Mouse (Mus musculus): ENCODE measurements around the gene Chtf18. TPM values are rescaled to one million over a fixed set of nuclear protein-coding genes. Genes with fewer than 3 reads are reported as not detected.
A peak's percentile ranks its signal among the peaks of the same experiment; 100 is the strongest.

Chtf18 gene
- 32.0 and 35.6 TPM in 2 replicates for polyA plus RNA-seq (2014; fragmentation: Nextera tagmentation; extraction: Ambion mirVana)

DNA sequence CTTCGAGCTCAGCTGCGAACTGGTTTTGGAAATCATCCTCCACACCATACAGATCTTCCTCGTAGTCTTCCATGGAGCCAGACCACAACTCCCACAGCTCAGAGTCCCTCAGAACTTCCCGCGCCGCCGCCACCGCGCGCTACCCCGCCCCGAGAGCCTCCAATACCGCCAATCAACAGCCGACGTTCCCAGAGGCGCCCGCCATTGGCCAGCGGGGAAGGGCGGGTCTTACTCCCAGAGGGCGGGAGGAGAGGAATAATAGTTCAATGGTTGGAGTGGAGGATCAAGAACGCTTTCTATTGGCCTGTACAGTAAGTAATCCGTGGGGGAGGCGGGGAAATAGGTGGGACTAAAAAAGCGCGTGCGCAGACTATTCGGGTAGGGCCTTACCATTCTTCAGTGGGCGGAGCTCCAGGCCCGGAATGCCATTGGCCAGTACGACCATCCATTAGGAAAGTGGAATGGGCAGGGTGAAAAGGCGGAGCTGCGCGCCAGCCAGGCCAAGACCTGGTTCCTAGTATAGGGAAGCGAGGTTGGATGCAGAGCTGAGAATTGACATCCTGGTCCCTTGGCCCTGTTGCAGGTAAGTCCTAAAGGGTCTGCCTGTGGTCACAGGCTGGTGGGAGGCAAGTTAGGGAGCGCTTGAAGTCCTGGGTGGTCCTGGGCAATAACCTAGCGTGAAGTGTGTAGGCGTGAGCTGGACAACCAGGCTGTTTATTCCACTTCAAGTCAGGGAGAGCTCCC, at the start of gene Chtf18, which contains the start of gene Rpusd1:
Gene Chtf18 (minus strand): TSS at position 155 of the 744 bp plus-strand sequence.
Gene Rpusd1 (plus strand): TSS at position 406 of the 744 bp plus-strand sequence.
- DNase-seq (ENCODE audit: low spot score), result peak; percentile 96
- peak within 1 kb of the TSS; percentile 79 for H3K4me3 ChIP-seq (ENCODE audit: low read depth, low read length)
- peaks cover 18% of the 10 kb centered on the region; the same call in 1 of the 2 replicates for H3K36me3 ChIP-seq (ENCODE audit: control insufficient read depth, insufficient read depth, low read length)
- no peaks in the 10 kb centered on the region for H3K9me3 ChIP-seq (ENCODE audit: control insufficient read depth, low read length)
- H3K9ac ChIP-seq (ENCODE audit: low read depth, low read length), result peak within 1 kb of the TSS; percentile 84
- 1% methylated on average over 37 of the region's 37 CpGs for WGBS
- H3K27ac ChIP-seq (ENCODE audit: low read depth, low read length), result no peak within 1 kb of the TSS
- H3K4me2 ChIP-seq, result peak within 1 kb of the TSS; percentile 85
- ATAC-seq (replicated peaks; ENCODE audit: low FRiP score), result peak; percentile 99
- peaks cover 14% of the 10 kb centered on the region for H3K4me1 ChIP-seq (replicated peaks; ENCODE audit: control insufficient read depth, insufficient read depth, low read length)
- no peaks in the 10 kb centered on the region for H3K27me3 ChIP-seq (replicated peaks; ENCODE audit: control insufficient read depth, insufficient read depth, low read length)

DNA sequence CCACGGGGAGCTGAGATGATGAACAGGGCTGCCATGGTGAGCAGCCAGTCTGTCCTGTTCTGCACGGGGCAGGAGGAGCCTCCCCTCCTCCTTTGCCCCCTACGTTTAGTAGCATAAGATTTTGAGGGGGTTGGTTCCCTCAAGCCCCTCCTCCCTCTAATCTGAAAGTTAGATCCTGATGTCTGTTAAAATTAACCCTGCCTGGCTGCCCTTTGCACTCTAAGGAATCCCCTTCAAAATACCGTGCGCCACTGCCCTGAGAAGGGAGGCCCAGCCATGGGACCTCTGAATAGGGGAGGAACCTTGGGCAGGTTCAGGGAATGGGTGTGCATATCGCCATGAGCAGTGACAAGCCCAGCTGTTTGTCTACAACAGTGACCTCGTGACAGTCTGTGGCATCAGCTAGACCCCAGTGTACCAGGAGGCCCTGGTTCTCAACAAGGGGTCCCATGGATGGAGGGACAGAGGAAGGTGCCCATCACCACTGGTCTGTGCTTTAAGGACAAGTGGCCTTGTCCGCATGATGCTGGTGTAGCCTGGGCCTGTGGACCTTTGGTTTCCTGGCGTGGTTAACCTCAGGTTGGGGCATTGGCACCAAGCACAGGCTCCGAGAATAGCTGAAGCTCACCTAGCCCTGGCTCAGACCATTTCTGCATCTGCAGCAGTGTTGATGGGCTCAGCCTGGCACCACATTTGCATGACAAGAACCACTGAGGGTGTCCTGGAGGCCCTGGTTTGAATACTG, 48.3 kb upstream of the Chtf18 start:
- 0 out of 2 replicates have a peak, but pooled peaks cover 3% of the 10 kb centered on the region for H3K27me3 ChIP-seq (replicated peaks; ENCODE audit: control insufficient read depth, insufficient read depth, low read length)
- peaks cover 10% of the 10 kb centered on the region for H3K4me1 ChIP-seq (replicated peaks; ENCODE audit: control insufficient read depth, insufficient read depth, low read length)
- H3K36me3 ChIP-seq (ENCODE audit: control insufficient read depth, insufficient read depth, low read length), result peaks cover 8% of the 10 kb centered on the region
- no peak for DNase-seq (ENCODE audit: low spot score)
- H3K27ac ChIP-seq (ENCODE audit: low read depth, low read length), result no peak overlapping the region
- no peak overlapping the region for H3K4me3 ChIP-seq (ENCODE audit: low read depth, low read length)
- no peaks in the 10 kb centered on the region for H3K9me3 ChIP-seq (ENCODE audit: control insufficient read depth, low read length)
- H3K4me2 ChIP-seq, result no peak overlapping the region
- no peak for ATAC-seq (replicated peaks; ENCODE audit: low FRiP score)
- H3K9ac ChIP-seq (ENCODE audit: low read depth, low read length), result no peak overlapping the region
- WGBS, result 77% methylated on average over 10 of the region's 10 CpGs

DNA sequence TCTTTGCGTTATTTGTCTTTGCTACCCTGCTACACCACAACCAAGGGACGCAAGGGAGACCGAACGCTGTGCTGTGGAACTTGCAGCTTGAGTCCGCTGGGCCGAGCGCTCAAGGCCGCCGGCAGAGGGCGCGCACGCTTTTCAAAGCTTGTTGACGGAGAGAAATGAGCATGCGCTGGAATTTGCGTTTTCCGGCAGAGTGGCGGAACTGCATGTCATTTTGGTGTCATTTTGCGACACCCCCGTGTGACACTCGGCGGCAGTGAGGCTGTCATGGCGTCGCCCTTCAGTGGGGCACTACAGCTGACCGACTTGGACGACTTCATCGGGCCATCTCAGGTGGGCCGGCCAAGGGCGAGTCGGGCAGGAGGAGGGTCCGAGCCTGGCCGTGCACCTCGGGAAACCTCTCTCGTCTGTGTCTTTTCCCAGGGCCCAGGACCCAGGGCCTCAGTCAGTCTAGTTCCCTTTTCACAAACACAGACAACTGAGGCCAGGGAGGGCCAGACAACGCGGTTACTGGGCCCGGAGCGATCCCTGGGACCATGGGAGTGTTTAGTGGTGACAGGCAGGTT, 46.4 kb upstream of the Chtf18 start, which contains the start of gene Narfl:
Gene Narfl (plus strand): TSS at position 228 of the 572 bp plus-strand sequence.
- peak within 1 kb of the TSS; percentile 71 for H3K4me3 ChIP-seq (ENCODE audit: low read depth, low read length)
- peak; percentile 83 for ATAC-seq (replicated peaks; ENCODE audit: low FRiP score)
- peak; percentile 99 for DNase-seq (ENCODE audit: low spot score)
- peak within 1 kb of the TSS; percentile 75 for H3K9ac ChIP-seq (ENCODE audit: low read depth, low read length)
- WGBS, result under 1% methylated on average over 37 of the region's 37 CpGs
- no peaks in the 10 kb centered on the region for H3K9me3 ChIP-seq (ENCODE audit: control insufficient read depth, low read length)
- H3K27me3 ChIP-seq (replicated peaks; ENCODE audit: control insufficient read depth, insufficient read depth, low read length), result peaks cover 3% of the 10 kb centered on the region; the same call in 1 of the 2 replicates
- peaks cover 10% of the 10 kb centered on the region for H3K4me1 ChIP-seq (replicated peaks; ENCODE audit: control insufficient read depth, insufficient read depth, low read length)
- peak within 1 kb of the TSS; percentile 91 for H3K4me2 ChIP-seq
- H3K27ac ChIP-seq (ENCODE audit: low read depth, low read length), result no peak within 1 kb of the TSS
- peaks cover 5% of the 10 kb centered on the region; the same call in 1 of the 2 replicates for H3K36me3 ChIP-seq (ENCODE audit: control insufficient read depth, insufficient read depth, low read length)

DNA sequence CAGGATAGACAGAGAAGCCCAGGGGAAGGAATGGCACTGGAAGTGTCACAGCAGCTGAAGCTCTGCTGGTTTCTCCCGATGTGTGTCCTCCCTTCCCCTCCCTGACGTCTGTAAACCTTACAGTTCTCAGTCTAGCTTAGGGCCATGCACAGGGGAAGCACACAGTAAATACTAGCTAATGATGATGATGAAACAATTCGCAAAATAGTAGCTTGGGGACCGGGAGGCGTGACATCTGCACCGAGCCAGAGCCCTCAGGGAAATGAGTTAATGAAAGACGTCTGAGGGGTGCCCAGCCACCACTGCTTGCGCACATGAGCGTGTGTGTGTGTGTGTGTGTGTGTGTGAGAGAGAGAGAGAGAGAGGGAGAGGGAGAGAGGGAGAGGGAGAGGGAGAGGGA, 42.1 kb upstream of the Chtf18 start:
- Histone ChIP-seq H3K27ac (ENCODE audit: low read depth, low read length) (no peak overlapping the region), H3K9me3 (ENCODE audit: control insufficient read depth, low read length) (no peaks in the 10 kb centered on the region), H3K4me1 (replicated peaks; ENCODE audit: control insufficient read depth, insufficient read depth, low read length) (peaks cover 6% of the 10 kb centered on the region), H3K4me3 (ENCODE audit: low read depth, low read length) (no peak overlapping the region), H3K9ac (ENCODE audit: low read depth, low read length) (no peak overlapping the region), H3K4me2 (no peak overlapping the region), H3K36me3 (ENCODE audit: control insufficient read depth, insufficient read depth, low read length) (no peaks in the 10 kb centered on the region), H3K27me3 (replicated peaks; ENCODE audit: control insufficient read depth, insufficient read depth, low read length) (peaks cover 6% of the 10 kb centered on the region; the same call in 1 of the 2 replicates)
- 53% methylated on average over 9 of the region's 9 CpGs for WGBS
- ATAC-seq (replicated peaks; ENCODE audit: low FRiP score) (no peak), DNase-seq (ENCODE audit: low spot score) (no peak)

DNA sequence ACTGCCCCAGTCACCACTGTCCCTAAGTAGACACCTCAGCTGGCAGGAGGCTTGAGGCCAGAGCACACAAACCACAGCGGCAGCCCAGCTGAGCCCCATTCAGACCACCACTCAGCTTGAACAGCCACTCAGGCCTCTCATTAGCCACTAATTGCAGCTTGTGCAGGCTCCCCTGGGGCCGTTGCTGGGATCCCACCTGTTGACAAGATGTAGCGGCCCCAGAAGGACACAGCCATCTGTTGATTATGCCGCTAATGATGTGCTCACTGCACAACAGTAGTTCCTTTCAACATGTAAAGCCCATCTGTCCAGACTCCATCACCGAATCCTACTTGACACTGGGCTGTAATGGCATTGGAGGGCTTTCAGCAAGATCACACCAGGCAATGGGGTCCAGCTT, 38.7 kb upstream of the Chtf18 start:
- DNase-seq (ENCODE audit: low spot score), result no peak
- H3K4me2 ChIP-seq, result no peak overlapping the region
- no peak overlapping the region for H3K4me3 ChIP-seq (ENCODE audit: low read depth, low read length)
- H3K27me3 ChIP-seq (replicated peaks; ENCODE audit: control insufficient read depth, insufficient read depth, low read length), result peaks cover 3% of the 10 kb centered on the region; the same call in 1 of the 2 replicates
- H3K36me3 ChIP-seq (ENCODE audit: control insufficient read depth, insufficient read depth, low read length), result no peaks in the 10 kb centered on the region
- no peak overlapping the region for H3K27ac ChIP-seq (ENCODE audit: low read depth, low read length)
- H3K4me1 ChIP-seq (replicated peaks; ENCODE audit: control insufficient read depth, insufficient read depth, low read length), result no peaks in the 10 kb centered on the region
- ATAC-seq (replicated peaks; ENCODE audit: low FRiP score), result no peak
- no peaks in the 10 kb centered on the region for H3K9me3 ChIP-seq (ENCODE audit: control insufficient read depth, low read length)
- H3K9ac ChIP-seq (ENCODE audit: low read depth, low read length), result no peak overlapping the region
- WGBS, result 71% methylated on average over 5 of the region's 5 CpGs

DNA sequence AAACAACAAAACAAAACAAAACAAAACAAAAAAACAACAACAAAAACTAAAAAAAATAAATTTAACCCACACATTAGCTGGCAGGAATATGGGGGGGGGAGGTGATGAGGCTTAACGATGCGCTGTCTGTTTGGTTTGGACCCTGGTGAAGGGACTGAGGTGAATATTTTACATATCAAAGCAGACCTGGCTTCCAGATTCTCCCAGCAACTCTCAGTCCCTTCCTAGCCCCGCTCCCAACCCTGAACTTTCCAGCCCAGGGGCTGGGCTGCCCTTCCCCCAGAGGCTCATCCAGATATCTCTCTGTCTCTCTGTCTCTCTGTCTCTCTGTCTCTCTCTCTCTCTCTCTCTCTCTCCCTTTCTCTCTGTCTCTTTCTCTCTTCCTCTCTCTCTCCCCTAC, 35.4 kb upstream of the Chtf18 start:
- no peak for DNase-seq (ENCODE audit: low spot score)
- Histone ChIP-seq H3K27me3 (replicated peaks; ENCODE audit: control insufficient read depth, insufficient read depth, low read length) (peaks cover 3% of the 10 kb centered on the region; the same call in 1 of the 2 replicates), H3K9ac (ENCODE audit: low read depth, low read length) (no peak overlapping the region), H3K9me3 (ENCODE audit: control insufficient read depth, low read length) (no peaks in the 10 kb centered on the region), H3K4me2 (no peak overlapping the region), H3K4me1 (replicated peaks; ENCODE audit: control insufficient read depth, insufficient read depth, low read length) (no peaks in the 10 kb centered on the region), H3K4me3 (ENCODE audit: low read depth, low read length) (no peak overlapping the region), H3K27ac (ENCODE audit: low read depth, low read length) (no peak overlapping the region), H3K36me3 (ENCODE audit: control insufficient read depth, insufficient read depth, low read length) (no peaks in the 10 kb centered on the region)
- ATAC-seq (replicated peaks; ENCODE audit: low FRiP score), result no peak
- WGBS, result 31% methylated on average over 3 of the region's 3 CpGs

DNA sequence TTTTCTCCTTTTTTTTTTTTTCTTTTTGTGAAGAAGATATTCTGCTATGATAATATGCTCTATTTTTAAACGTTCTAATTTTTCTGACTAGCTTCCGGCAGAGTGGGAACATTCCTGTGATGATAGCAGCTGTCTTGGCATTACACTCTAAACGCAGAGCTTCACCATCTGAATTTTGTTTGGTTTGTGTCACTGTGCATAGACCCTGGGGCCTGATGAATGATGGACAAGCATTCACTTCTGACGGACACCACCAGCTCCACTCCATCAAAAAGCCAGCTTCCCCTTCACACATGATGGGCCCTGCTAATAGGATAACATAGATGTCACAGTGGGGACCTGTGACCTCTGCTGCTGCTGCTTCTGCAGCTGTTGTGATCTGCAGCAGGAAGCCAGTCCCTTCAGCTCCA, 34.3 kb upstream of the Chtf18 start:
- no peak for ATAC-seq (replicated peaks; ENCODE audit: low FRiP score)
- Histone ChIP-seq H3K36me3 (ENCODE audit: control insufficient read depth, insufficient read depth, low read length) (no peaks in the 10 kb centered on the region), H3K4me2 (no peak overlapping the region), H3K9ac (ENCODE audit: low read depth, low read length) (no peak overlapping the region), H3K27me3 (replicated peaks; ENCODE audit: control insufficient read depth, insufficient read depth, low read length) (0 out of 2 replicates have a peak, but pooled peaks cover 3% of the 10 kb centered on the region), H3K27ac (ENCODE audit: low read depth, low read length) (no peak overlapping the region), H3K4me1 (replicated peaks; ENCODE audit: control insufficient read depth, insufficient read depth, low read length) (no peaks in the 10 kb centered on the region), H3K9me3 (ENCODE audit: control insufficient read depth, low read length) (no peaks in the 10 kb centered on the region), H3K4me3 (ENCODE audit: low read depth, low read length) (no peak overlapping the region)
- 47% methylated on average over 4 of the region's 4 CpGs for WGBS
- no peak for DNase-seq (ENCODE audit: low spot score)

DNA sequence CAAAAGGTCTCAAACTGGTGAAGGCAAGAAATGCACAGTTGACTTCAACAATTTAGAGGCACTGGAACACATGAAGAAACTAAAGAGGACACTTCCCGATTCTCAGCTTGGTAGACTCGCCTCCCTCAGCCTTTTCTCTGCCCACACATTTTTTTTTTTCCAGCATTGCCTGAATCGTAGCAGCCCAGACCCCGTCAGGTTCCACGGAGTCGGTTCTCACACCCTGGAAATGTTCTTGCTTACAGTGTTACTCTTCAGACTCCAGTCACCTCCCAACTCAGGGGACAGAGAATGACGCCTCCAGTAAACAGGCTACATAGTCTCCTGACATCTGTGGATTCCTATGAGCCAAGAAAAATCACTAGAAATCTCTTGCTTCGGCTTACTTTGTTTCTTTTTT, 32.9 kb upstream of the Chtf18 start:
- Histone ChIP-seq H3K4me1 (replicated peaks; ENCODE audit: control insufficient read depth, insufficient read depth, low read length) (no peaks in the 10 kb centered on the region), H3K27me3 (replicated peaks; ENCODE audit: control insufficient read depth, insufficient read depth, low read length) (no peaks in the 10 kb centered on the region), H3K27ac (ENCODE audit: low read depth, low read length) (no peak overlapping the region), H3K4me3 (ENCODE audit: low read depth, low read length) (no peak overlapping the region), H3K4me2 (no peak overlapping the region), H3K9me3 (ENCODE audit: control insufficient read depth, low read length) (no peaks in the 10 kb centered on the region), H3K36me3 (ENCODE audit: control insufficient read depth, insufficient read depth, low read length) (no peaks in the 10 kb centered on the region), H3K9ac (ENCODE audit: low read depth, low read length) (no peak overlapping the region)
- ATAC-seq (replicated peaks; ENCODE audit: low FRiP score) (no peak), DNase-seq (ENCODE audit: low spot score) (no peak)
- WGBS, result 71% methylated on average over 8 of the region's 8 CpGs
